Mouse (Mus musculus): Measurements from ENCODE around the gene Rab3il1. TPM values are rescaled to one million over a fixed set of nuclear protein-coding genes. Genes with fewer than 3 reads are reported as not detected.
A peak's percentile ranks its signal among the peaks of the same experiment; 100 is the strongest.

Gene Rab3il1
- total RNA-seq, 2 experiments from 2014 or later: 9.7 to 9.9 TPM

DNA sequence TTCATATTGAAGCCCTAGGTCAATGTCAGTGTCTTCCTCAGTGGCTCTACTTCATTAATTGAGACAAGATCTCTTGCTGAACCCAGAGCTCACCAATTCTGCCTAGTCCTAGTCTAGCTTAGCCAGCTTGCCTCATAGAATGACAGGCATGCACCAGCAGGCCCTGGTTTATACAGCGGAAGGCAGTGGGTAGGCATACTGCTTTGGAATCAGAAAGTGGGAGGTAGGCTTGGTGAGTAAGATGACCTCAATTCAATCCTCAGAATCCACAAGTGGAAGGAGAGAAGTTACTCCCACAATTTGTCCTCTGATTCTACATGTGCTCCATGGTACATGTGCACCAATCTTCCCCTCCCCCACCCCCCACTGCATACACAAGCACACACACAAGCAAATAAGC is 2.2 kb downstream of the Rab3il1 start:
- DNase-seq: no peak
- intact Hi-C loops (cut with DNase I): loop anchor here (5.0 kb wide), 1 partner anchor 179 kb away; the partner anchor contains the start of gene Fads1

DNA sequence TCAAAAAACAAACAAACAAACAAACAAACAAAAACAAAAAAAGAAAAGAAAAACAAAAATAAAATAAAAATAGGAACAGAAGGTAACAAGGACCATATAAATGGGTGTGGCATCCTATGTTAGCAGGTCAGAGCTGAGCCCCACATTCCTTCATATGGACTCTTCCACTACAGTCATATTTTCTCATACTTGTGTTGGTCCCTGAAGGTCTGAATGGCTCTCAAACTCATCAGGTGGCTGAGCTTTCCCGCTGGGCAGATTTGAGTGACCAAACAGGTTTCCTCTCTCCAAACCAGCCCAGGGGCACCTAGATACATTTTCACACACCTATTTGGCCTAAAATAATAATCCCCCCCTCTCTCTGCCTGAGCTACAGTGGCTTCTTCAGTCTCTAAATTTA is 9.9 kb downstream of the Rab3il1 start:
- DNase-seq: no peak
- intact Hi-C loops (cut with DNase I): no loop called here

DNA sequence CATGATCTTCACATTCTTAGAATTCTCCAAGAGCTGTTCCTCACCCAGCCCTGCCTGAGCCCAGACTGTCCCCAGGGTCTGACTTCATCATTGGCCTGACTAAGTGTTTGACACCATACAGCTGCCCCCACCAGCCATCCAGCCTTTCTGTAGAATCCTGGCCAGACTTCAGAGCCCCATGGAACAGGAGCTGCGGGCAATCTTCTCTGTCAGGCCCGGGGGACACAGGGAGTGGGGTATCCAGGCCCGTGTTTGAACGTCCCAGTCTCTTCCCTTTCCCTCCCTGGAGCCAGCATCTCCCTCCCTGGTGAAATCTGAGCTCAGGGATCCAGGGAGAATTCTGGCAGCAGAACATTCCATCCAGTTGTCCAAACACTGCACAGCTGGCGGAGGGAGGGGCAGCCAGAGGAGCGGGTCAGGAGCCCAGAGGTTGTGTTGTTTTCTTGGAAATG is 11.4 kb downstream of the Rab3il1 start:
- intact Hi-C loops (cut with DNase I): no loop called here
- peak; percentile 75 to 79 for DNase-seq

DNA sequence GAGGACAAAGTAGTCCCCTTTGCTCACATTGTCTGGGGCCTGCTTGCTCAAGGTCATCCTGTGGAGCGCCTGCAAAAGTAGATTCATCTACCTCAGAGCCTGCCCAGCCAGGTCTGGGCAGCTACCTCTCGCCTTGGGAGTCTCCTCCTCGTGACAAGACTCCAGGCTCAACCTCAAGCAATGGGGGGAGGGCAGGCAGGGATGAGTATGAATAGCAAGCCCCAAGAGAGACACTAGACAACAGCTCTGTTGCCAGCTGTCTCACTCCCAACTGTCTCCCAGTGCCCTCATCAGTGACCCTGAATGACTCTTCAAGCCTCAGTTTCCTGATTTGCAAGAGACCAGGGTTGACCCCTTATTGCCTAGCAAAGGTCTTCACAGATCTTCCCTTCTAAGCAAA is 11.9 kb downstream of the Rab3il1 start:
- peak in 1 of 2 experiments; percentile 40 for DNase-seq
- intact Hi-C loops (cut with DNase I): no loop called here

DNA sequence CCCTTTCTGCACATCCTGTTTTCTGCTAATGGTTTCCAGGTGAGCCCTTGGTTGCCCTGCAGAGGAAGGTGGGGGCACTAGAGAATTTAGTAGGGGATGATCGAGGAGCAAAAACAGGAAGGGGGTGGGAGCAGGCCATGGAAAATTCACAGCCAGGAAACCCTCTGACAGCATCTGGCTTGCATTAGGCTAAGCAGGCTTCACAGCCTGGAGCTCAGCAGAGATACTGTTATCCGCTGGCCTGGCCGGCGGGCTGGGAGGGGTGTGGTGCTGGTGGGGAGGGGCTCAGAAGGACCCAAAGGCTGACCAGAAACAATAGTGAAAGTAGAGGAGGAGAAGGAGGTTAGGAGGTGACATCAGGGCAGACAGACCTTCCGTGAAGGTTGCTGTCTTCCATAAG is 12.4 kb downstream of the Rab3il1 start:
- intact Hi-C loops (cut with DNase I): no loop called here
- DNase-seq: peak; percentile 64 to 70

DNA sequence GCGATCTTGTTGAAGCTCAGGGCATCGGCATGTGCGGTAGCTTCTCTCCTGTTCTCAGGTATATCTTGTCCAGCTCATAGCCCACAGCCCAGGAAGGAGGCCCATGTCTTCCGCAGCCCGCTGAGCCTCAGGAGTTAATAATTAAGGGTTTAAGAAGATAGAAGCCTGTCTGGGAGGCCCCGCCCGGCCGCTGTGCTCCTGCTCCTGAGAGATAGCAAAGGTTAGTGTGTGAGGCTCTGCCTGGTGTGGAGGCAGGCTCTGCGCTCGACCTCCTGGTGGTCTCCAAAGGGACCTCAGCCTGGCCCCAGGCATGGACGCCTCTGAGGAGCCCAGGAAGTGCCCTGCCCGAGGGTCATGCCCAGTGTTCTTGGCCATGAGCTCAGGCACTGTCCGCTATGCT is 13.4 kb downstream of the Rab3il1 start:
- DNase-seq: no peak
- intact Hi-C loops (cut with DNase I): no loop called here

DNA sequence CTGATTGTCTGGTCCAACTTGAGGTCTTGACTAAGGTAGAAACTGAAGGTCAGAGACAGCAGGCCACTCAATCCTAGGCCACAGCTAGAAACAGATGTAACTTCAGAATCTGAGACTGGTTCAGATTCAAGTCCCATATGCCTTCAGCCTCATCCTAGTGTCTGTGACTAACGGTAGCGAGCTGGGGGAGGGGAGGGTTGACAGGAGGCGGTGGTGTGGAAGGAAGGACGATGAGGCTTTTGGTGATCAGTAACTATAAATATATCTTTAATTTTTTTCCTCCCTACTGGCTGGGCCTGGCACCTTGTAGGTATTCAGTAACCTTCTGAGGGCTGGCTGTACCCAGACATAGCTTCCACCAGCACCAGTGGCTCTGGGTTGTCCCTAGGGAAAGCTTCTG is 14.0 kb downstream of the Rab3il1 start:
- no peak for DNase-seq
- intact Hi-C loops (cut with DNase I): no loop called here

DNA sequence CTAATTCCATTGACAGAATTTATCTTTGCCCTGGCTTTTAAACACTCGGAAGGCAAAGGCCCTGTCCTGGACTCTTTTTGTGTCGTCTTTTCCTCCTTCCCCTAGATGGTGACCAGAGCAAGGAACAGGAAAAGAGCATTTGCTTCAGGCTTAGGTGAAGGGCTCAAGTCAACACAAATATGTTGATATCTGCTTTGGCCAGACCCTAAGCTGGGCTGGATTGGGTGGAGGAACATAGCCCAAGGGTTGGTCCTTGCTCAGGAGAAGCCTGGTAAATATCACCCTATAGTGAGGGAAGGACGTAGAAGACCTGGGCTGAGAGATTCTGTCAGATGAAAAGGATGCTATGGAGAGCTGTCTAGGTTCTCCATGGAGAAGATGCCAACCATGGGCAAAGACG is 14.7 kb downstream of the Rab3il1 start:
- no peak for DNase-seq
- intact Hi-C loops (cut with DNase I): no loop called here

DNA sequence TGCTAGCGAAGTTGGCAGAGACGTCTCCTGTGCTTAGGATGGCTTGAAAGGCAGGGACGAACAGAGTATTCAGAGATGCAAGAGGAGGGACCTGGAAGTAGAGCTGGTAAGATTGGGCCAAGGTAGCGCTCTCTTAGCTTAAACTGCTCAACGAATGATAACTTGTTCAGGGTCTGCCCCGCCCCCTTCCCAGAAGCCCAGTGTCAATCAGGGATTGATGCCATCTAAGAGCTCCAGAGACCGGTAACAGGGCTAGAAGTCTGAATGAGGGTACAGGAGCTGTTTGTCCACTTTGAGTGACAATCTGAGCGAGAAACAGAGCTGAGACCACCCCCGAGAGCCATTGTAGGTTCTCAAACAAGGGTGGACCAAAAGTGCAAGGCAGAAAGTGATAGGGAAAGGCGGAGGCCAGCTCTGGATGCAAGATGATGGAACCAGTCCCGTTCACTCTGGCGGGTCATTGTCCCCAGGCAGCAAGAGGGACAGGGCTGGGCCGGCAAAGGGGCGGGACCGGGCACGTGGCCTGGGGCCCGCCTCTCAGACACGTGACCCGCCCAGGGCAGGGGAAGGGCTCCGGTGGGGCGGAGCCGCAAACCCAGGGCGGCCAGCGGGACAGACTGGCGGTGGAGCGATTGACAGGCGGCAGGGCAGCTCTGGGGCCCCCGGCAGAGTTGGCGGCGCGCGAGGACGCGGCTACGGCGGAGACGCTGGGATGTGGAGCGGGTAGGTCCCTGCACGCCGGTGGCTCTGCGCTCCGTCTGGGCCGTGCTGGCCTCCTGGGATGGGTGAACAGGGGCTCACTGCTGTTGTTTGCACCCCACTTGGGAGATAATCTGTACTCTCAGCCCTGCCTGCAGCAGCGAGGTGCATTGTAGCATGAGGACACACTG is 16.4 kb downstream of the Rab3il1 start:
- peak; percentile 96 to 97 for DNase-seq
- intact Hi-C loops (cut with DNase I): no loop called here

DNA sequence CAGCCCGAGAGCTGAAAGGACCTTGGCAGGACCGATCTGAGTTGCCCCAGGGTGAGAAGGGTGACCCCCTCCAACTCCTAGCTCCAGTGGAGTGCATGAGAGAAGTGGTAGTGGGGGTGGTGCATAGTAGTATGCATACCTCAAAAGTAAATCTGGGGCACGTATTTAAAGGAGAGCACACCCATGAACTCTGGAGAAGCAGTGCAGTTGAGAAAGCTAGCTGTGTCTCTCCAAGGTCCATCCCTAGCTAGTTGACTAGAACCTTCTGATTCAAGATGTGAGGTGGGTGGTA is 17.0 kb downstream of the Rab3il1 start:
- DNase-seq: no peak
- intact Hi-C loops (cut with DNase I): no loop called here

DNA sequence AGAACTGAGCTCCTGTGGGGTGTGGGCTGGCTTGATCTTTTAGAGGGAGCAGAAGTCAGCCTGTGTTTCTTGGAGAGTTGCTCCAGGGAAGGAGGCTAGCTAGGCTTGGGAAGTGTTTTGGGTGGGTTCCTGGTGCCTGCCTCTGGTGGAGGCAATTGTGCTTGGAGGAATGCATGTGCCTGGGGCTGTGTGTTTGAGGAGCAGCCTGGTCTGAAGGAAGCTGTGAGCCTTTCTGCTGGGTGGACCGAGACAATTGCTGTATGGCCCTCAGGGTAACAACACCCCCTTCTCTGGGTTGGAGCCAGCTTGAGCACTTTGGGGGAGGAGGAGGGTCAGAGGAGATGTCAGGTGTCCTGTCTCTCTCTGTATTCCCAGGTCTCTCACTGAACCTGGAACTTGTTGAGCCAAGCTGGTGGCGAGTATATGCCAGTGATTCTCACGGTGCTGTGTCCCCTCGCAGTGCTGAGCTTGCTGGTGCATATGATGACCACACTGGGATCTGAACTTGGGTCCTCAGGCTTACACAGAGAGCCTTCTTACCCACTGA is 17.8 kb downstream of the Rab3il1 start:
- no peak for DNase-seq
- intact Hi-C loops (cut with DNase I): no loop called here

DNA sequence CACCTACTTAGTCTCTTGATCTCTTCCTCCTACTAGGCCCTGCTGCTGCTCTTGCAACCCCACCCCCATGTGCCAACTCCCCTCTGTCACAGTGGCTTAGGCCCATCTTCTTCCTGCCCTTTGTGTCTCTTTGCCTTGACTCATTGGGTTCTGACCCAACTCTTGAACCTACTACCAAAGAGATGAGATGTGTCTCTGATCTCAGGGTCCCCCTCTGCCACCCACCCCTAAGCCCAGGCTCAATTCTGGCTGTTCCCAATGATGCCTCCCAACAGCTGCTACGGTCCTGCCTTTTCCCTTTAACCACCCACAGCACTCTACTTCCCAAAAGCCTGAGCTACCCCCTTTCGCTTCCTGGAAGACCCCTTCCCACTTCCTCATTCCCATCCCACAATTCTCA is 20.5 kb downstream of the Rab3il1 start:
- intact Hi-C loops (cut with DNase I): no loop called here
- DNase-seq: no peak

DNA sequence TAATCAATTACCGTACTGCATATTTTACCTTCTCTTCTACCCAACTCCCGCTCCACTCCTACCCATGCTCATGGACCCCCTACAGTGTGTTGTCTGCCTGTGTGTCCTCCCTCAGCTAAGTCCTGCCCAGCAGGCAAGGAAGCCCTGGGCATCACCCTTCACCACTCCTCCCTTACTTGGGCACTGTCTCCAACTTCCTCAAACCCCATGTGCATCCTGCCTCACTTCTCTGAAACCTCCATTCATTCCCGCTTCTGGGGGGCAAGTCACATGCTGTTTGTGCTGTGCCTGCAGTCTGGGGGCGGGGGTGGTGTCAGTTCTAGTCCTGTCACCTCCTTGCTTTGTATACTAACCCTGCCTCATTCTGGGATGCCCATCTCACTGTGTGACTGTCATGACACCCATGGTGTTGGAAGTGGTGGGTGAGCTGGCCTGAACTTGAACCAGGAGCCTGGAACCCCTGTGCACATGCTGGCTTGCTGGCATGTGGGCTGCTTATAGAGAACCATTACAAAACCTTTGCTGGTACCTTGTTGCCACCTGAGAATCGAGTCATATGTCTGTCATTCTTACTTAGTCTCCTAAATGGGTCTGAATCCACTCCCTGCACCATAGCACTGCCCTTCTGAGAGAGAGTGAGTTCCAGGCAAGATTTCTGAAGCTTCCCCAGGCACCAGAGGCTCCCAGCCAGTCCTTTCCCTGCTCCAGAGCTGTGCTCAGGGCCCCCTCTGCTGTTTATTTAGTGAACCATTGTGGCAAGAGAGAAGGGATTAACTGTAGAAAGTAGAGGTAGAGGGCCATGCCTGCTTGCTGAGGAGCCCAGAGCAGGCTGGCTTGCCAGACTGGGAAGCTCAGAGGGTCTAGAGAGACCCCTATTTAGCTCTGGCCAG is 21.2 kb downstream of the Rab3il1 start:
- DNase-seq: peak; percentile 54 to 68
- intact Hi-C loops (cut with DNase I): no loop called here

DNA sequence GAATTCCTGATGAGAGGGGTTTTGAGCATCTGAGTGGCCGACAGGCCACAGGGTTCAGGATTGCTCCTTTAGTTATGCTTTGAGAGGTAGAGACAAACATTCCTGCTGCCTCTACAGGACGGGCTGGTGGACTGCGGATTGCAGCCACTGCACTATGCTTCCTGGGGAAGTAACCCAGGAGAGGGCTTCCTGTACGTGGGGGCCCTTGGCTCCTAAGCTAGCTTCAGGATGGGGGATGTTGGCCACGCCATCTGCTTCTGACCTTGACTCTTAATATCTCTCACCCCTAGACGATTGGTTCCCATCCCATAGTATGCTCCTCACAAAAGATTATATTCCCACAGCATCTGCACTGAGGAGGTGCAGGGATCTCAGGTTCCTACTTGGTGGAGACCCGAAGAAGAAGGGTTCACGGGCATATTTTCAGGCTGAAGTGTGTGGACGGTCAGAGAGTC is 21.9 kb downstream of the Rab3il1 start:
- intact Hi-C loops (cut with DNase I): no loop called here
- no peak for DNase-seq

DNA sequence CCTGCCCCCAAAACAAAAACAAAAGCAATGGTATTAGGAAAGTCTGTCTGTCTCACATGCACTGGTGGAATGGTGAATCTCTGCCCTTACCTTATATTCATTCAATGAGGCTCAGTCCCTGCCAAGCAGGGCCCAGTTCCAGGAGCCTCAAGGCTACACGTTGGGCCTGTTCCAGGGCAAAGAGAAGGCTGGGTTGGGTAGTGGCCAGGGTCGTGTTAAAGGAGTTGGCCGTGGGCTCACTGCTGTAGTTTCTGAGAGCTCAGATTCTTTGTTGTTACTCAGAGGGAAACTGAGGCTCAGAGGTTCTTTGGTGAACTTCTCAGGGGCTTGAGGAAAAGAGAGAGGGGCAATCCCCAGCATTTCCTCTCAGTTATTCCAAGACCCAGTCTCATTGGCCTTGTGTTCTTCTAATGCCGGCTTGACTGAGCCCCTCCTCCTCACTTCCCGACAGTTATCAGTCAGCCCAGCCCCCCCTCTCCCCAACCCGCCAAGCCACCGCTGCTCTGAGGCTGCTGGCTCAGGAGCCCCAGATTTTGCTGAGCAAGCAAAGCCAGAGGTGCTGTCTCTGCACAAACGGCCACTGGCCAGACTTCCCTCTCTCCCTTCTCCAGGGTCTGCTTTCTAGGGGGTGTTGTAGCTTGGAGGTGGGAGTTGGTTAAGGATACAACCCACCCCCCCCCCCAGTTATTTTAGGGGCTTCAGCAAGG is 23.9 kb downstream of the Rab3il1 start:
- DNase-seq: peak; percentile 65 to 72
- intact Hi-C loops (cut with DNase I): no loop called here

DNA sequence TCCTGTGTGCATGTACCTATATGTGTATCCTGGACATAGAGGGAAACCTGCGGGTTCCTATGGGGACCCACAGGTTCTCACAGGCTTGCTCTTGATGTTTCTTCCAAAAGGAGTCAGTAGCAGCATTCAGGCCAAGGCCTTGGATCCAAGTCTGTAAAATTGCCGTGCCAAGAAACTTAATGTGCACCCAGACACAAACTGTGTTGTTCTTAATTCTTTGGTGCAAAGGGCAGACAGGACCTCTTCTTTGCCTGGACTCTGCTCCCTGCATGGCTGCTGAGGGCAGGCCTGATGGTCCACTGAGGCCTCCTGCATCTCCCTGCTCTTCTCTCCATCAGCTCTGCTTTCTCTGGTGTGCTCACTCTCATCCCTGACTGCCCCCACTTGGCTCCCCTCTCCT is 28.3 kb downstream of the Rab3il1 start:
- intact Hi-C loops (cut with DNase I): loop anchor here (5.0 kb wide), 1 partner anchor 112 kb away; no protein-coding TSS in a partner anchor
- no peak for DNase-seq

DNA sequence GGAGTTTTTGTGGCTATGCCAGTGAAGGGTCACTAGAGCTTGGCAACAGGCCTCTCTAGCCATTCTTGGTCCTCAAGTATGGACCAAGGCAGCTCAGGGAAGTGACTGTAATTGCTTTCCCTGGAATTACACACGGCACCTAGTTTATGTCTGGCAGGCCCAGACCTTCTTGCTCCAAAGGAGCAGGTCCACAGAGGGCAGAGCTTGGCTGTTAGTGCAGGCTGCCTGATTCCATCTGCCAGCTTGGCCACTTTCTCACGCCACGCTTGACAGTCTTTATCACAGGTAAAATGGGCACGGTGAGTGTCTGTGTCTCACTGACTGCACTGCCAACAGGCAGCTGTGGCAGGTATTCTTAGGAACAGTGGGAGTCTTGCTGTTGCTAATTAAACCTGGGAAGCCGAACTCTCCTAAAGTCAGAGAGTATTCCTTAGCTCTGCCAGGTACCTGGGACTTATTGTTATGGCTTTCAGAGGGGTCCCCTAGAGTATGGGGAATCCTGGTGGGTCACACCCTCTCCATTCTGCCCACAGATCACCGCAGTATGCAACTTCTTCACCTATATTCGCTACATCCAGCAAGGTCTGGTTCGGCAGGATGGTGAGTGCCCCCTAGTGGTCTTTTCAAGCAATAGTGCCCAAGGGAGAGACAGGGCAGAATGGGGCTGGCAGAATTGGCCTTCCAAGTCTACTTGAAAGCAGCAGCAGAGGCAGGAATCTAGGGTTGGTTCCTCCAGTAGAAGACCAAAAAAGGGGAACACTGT is 31.9 kb downstream of the Rab3il1 start:
- intact Hi-C loops (cut with DNase I): loop anchor here (5.0 kb wide), 1 partner anchor 116 kb away; no protein-coding TSS in a partner anchor

DNA sequence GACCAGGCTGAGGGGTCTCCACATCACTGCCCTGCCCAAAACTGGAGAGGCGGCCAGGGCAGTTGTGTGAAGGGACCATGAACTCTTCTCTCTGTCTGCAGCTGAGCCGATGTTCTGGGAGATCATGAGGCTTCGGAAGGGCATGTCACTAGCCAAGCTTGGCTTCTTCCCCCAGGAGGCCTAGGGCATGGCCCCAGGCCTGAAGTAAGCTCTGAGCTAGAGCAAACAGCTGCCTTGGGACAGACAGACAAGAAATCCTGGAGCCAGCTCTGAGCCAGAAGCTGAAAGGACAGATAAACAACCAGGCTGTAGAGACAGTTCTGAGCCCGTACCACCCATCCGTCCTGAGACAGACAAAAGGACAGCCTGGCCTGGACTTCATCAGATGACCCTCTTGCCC is 32.9 kb downstream of the Rab3il1 start:
- intact Hi-C loops (cut with DNase I): loop anchor here (1.0 to 5.0 kb wide), 2 partner anchors 34 to 117 kb away; no protein-coding TSS in a partner anchor

More for the DNA sequence above, 31.9 kb downstream of the Rab3il1 start:
- peak; percentile 52 to 60 for DNase-seq

DNA sequence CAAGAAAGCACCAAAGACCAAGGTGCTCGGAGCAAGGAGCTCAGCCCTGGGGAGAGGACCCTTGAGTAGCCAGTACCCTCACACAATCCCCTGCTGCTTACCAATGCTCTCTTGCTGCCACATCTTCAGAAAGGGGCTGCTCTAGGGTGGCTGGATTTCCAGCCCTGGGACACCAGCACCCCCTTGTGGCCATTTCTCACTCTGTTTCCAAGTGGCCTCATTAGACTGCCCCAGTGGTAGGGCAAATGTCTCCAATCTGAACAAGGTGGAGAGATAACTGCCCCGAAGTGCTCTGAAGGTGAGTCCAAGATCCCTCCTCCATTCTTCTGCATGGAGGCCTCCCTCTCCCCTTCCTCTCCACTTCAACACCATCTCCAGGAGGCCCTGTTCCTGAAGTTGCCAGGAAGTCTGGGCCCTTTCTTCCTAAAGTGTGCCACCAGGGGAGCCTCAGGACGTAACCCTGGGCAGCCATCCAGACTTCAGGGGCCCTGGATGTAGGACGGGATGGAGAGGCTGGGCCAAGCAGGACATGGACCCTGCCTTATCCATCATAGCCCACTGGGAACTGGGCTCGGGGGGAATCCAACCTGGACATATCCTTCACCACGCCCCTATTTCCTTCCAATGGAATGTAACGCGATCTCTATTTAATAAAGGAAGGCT is 33.4 kb downstream of the Rab3il1 start:
- DNase-seq: peak; percentile 86 to 92
- intact Hi-C loops (cut with DNase I): loop anchor here (1.0 to 5.0 kb wide), 2 partner anchors 35 to 118 kb away; no protein-coding TSS in a partner anchor

More for the DNA sequence above, 32.9 kb downstream of the Rab3il1 start:
- no peak for DNase-seq
